Mouse (Mus musculus) forebrain, embryonic 12.5 days (tissue): ENCODE measurements around the gene Tnks2. TPM values are rescaled to one million over a fixed set of nuclear protein-coding genes. Genes with fewer than 3 reads are reported as not detected.

Experiments
- ATAC-seq: fragments of 200-750 bp; cut with Nextera tagmentation; 2 replicates; pipeline ENCODE4 v1.8.0; 2017; ENCODE audit warnings: moderate TSS enrichment; ENCODE audit not compliant: low FRiP score
- H3K27ac ChIP-seq: fragments of 300-500 bp; sonication (generic); 2 replicates; pipeline ENCODE4 v1.5.1; 2016; ENCODE audit warnings: mild to moderate bottlenecking
- H3K27me3 ChIP-seq: fragments of 300-500 bp; sonication (generic); 2 replicates; pipeline ENCODE4 v1.6.1; 2016; ENCODE audit warnings: mild to moderate bottlenecking
- H3K36me3 ChIP-seq: fragments of 300-500 bp; sonication (generic); replicated peaks from 2 replicates; pipeline ENCODE4 v1.6.1; 2016; ENCODE audit warnings: mild to moderate bottlenecking
- H3K4me1 ChIP-seq: fragments of 300-500 bp; sonication (generic); 2 replicates; pipeline ENCODE4 v1.6.1; 2016
- H3K4me2 ChIP-seq: fragments of 300-500 bp; sonication (generic); 2 replicates; pipeline ENCODE4 v1.6.1; 2016; ENCODE audit warnings: mild to moderate bottlenecking, moderate library complexity
- H3K4me3 ChIP-seq: fragments of 300-500 bp; sonication (generic); replicated peaks from 2 replicates; pipeline ENCODE4 v1.5.1; 2016; ENCODE audit warnings: mild to moderate bottlenecking
- H3K9ac ChIP-seq: fragments of 300-500 bp; sonication (generic); 2 replicates; pipeline ENCODE4 v1.6.1; 2016; ENCODE audit warnings: mild to moderate bottlenecking
- H3K9me3 ChIP-seq: fragments of 300-500 bp; sonication (generic); 2 replicates; pipeline ENCODE4 v1.6.1; 2016
- WGBS: fragments of 180-500 bp; shearing (Covaris S2); methylation state at CpG from one replicate; pipeline ENCODE4 v1.1.7; 2016; 5-methylcytosine and 5-hydroxymethylcytosine counted together
- polyA plus RNA-seq: library from polyadenylated mRNA; unstranded; fragments of >200 nt; fragmentation: Nextera tagmentation; extraction: Ambion mirVana; gene quantifications from 2 replicates; pipeline ENCODE4 v1.2.1, GENCODE M21; 2016

Tnks2 gene
- polyA plus RNA-seq = 76.3 and 78.2 TPM in 2 replicates

DNA sequence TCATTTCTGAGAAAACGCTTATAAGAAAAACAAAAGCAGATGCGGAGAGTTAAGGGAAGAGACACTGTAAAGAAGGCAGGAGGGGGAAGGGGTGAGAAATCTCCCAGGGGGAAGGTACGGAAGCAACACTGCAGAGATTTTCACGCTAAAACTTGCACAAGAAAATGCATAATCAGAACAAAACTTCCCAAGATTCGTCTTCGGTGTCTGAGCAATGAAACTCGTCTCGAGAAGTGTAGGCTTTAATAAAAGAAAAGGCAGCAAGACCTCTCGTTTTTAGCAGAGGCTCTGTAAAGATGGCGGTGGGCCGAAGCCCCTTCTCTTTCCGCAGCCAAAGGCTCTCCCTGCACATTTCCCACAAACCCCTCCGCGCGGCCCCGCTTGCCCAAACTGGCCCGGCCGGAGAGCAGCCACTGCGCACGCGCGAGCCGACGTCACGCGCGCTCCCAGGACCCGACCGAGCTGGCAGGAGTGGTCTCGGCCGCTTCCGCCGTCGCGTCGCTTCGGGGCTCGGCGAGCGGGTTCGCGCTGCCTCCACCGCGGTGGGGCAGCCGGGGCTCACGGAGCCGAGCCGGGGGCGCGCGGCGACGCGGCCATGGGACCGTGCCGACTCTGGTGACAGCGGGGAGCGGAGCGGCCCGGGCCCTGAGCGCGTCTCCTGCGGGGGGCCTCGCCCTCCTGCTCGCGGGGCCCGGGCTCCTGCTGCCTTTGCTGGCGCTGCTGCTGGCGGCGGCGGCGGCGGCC is at the start of gene Tnks2:
Gene Tnks2 (plus strand): TSS at position 445 of the 744 bp plus-strand sequence.
- peaks cover 6% of the 10 kb centered on the region; the same call in 1 of the 2 replicates for H3K36me3 ChIP-seq
- 0% methylated on average over 72 of the region's 73 CpGs for WGBS
- no peaks in the 10 kb centered on the region for H3K9me3 ChIP-seq
- H3K27me3 ChIP-seq = no peaks in the 10 kb centered on the region
- peaks cover 17% of the 10 kb centered on the region for H3K4me1 ChIP-seq
- peak; percentile 96 for ATAC-seq
- H3K4me3 ChIP-seq = peak within 1 kb of the TSS; percentile 98
- peak within 1 kb of the TSS; percentile 98 for H3K27ac ChIP-seq
- H3K4me2 ChIP-seq = peak within 1 kb of the TSS; percentile 82
- peak within 1 kb of the TSS; percentile 99 for H3K9ac ChIP-seq

DNA sequence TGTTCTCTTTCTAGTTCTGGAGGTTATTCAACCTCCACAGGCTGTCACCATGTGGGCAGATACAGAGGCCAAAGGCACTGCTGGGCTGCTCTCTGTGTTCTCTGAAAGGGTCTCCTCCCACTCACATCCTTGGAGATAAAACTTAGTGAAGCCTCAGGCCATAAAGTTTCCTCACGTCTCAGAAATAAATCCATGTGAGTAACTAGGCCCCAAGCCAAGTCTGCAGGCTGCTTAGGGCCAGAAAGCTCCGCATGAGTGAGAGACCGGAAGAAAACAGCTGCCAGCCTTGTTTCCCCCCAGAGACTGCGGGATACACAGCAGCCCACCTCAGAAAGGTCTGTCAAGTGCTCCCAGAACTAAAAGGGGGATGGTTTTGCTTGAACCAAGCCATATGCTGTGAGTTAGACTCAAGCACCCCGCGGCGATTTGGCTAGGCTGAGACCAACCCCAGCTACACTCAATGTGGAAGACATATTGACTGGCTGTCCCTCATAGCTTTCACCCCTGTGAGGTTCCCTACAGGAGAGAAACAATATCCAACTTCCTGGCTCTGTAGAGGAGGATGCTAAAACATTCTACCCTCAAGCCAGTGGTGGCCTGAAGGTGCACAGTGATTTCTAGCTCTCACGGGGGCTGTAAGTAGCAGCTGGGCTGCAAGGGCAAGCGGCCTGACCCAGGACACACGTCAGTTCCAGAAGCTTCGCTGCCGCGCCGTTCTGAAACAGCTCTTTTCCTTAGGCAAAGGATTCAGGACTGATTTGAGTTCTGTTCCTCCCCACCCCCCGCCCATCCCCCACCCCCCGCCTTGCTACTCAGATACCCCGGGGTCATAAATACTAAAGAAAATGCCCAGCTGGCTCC is 43.9 kb upstream of the Tnks2 start:
- no peak overlapping the region for H3K9ac ChIP-seq
- no peaks in the 10 kb centered on the region for H3K36me3 ChIP-seq
- no peak for ATAC-seq
- H3K9me3 ChIP-seq = no peaks in the 10 kb centered on the region
- no peaks in the 10 kb centered on the region for H3K4me1 ChIP-seq
- no peak overlapping the region for H3K4me3 ChIP-seq
- no peaks in the 10 kb centered on the region for H3K27me3 ChIP-seq
- H3K4me2 ChIP-seq = no peak overlapping the region
- 87% methylated on average over 17 of the region's 17 CpGs for WGBS
- no peak overlapping the region for H3K27ac ChIP-seq

DNA sequence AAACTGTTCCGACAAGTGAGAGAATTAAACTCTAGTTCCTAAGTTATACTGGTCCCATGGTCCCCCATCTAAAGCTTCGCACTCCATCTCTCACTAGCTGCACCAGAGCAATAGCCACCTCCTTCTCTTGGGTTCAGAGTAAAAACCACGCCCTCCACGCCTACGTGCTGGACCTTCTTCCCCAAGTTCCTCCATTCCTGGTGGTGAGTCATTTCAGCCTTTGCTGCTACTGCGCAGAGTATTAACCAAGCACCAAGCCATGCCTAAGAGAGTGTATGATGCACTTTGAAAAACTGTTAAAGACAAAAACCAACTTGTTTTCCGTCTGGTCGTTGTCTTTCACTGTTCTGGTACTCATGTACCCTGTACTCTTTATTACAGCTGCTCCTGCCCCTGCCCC is 41.4 kb upstream of the Tnks2 start:
- Histone ChIP-seq H3K9ac (no peak overlapping the region), H3K27me3 (no peaks in the 10 kb centered on the region), H3K27ac (no peak overlapping the region), H3K4me1 (no peaks in the 10 kb centered on the region), H3K9me3 (no peaks in the 10 kb centered on the region), H3K4me3 (no peak overlapping the region), H3K36me3 (no peaks in the 10 kb centered on the region), H3K4me2 (no peak overlapping the region)
- ATAC-seq = no peak
- 93% methylated on average over 8 of the region's 8 CpGs for WGBS

DNA sequence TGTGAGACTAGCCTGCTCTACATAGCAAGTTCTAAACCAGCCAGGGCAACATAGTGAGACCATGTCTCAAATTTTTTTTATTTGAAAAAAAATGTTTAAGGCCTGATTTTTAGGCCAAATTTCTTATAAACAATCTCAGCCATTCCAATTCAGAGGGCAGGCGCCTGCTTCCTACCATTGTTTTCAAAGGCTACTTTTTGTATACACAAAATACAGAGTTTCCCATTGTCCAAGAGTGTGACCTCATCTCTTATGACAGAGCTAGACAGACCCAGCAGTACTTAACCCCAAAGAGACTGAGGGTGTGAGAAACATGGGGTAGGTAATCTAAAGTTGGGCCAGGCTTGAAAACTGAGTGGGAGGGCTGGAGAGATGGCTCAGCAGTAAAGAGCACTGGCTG is 40.6 kb upstream of the Tnks2 start:
- H3K4me3 ChIP-seq = no peak overlapping the region
- no peak for ATAC-seq
- no peak overlapping the region for H3K27ac ChIP-seq
- no peaks in the 10 kb centered on the region for H3K4me1 ChIP-seq
- no peak overlapping the region for H3K4me2 ChIP-seq
- no peak overlapping the region for H3K9ac ChIP-seq
- WGBS = 67% methylated on average over 1 of the region's 1 CpGs
- H3K27me3 ChIP-seq = no peaks in the 10 kb centered on the region
- no peaks in the 10 kb centered on the region for H3K9me3 ChIP-seq
- H3K36me3 ChIP-seq = no peaks in the 10 kb centered on the region

DNA sequence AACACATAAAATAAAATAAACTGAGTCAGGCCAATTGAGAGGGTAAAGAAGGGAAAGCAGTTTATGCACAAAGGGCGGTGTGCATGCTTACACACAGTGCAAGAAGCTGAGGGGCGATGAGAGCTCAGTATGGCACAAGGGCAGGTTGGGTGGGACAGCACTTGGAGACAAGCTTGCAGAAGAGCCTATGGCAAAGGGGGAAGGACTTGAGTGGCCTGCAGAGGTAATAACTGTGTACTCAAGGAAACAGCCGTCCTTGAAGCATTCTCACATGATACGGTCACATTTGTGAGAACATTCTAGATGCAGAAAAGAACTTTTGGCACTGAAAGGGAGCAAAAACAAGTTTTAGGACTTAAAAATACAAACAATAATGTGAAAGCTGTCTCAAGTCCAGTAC is 40.0 kb upstream of the Tnks2 start:
- no peak for ATAC-seq
- no peak overlapping the region for H3K4me2 ChIP-seq
- H3K36me3 ChIP-seq = no peaks in the 10 kb centered on the region
- no peak overlapping the region for H3K4me3 ChIP-seq
- 94% methylated on average over 4 of the region's 4 CpGs for WGBS
- no peaks in the 10 kb centered on the region for H3K9me3 ChIP-seq
- H3K27ac ChIP-seq = no peak overlapping the region
- no peak overlapping the region for H3K9ac ChIP-seq
- no peaks in the 10 kb centered on the region for H3K27me3 ChIP-seq
- H3K4me1 ChIP-seq = no peaks in the 10 kb centered on the region

DNA sequence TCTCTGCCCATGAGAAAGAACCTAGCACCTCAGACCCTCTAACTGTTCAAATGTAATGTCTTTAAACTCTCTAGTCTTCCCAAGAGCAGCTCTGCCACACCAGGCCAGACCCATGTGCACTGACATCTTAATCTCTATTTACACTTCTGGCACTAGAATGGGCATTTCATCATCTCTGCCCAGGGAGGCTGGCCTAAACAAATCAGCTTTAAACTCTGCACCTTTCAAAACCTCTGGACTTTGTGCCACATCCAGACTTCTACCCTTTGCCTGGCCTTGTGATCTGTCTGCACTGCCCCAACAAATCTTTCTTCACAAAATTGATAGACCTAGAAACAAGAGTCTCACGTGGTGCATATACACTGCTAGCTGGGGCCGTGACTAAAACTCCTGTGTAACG is 38.8 kb upstream of the Tnks2 start:
- Histone ChIP-seq H3K36me3 (no peaks in the 10 kb centered on the region), H3K27me3 (no peaks in the 10 kb centered on the region), H3K4me3 (no peak overlapping the region), H3K9me3 (no peaks in the 10 kb centered on the region), H3K4me2 (no peak overlapping the region), H3K9ac (no peak overlapping the region), H3K27ac (no peak overlapping the region), H3K4me1 (no peaks in the 10 kb centered on the region)
- no peak for ATAC-seq
- WGBS = 90% methylated on average over 3 of the region's 3 CpGs

DNA sequence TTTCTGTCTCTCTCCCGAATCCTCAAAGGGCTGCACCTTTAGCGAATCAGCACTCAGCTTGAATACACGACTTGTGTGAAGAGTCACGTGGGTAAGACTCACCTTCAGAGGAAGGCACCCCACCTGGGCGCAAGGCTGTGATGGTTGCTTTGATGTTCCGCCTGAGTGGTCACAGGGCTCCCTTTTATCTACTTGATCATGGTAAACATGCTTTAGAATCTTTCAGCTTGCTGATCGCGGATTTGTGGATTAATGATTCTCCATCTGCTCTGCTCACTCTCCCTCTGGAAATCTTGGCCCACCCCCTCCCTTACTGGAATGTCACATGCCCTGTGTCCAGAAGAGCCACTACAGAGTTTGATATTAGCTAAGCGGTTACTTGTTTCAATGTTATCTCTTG is 37.1 kb upstream of the Tnks2 start:
- ATAC-seq = no peak
- Histone ChIP-seq H3K4me3 (no peak overlapping the region), H3K27me3 (no peaks in the 10 kb centered on the region), H3K27ac (no peak overlapping the region), H3K4me2 (no peak overlapping the region), H3K9me3 (no peaks in the 10 kb centered on the region), H3K36me3 (no peaks in the 10 kb centered on the region), H3K9ac (no peak overlapping the region), H3K4me1 (no peaks in the 10 kb centered on the region)
- WGBS = 73% methylated on average over 9 of the region's 9 CpGs

DNA sequence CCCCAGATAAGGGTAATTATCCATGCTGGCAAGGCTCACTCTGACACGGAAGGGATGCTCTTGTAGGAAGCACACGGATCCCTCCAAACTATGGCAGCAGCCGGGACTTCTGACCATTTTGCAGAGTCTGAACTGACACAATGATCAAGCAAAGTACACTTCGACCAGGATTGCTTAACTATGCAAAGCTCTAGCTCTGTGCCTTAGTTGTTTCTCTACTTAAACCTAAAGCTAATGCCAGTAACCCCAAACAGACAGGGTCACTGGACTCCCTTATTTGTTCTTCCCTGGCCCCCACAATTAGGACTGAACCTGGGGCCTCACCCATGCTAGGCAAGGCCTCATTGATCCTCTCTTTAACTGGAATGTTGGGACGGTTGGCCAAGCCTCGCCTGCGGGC is 33.7 kb upstream of the Tnks2 start:
- Histone ChIP-seq H3K9me3 (no peaks in the 10 kb centered on the region), H3K4me2 (no peak overlapping the region), H3K9ac (no peak overlapping the region), H3K4me1 (no peaks in the 10 kb centered on the region), H3K36me3 (no peaks in the 10 kb centered on the region), H3K27me3 (no peaks in the 10 kb centered on the region), H3K27ac (no peak overlapping the region), H3K4me3 (no peak overlapping the region)
- ATAC-seq = no peak
- WGBS = 90% methylated on average over 7 of the region's 7 CpGs

DNA sequence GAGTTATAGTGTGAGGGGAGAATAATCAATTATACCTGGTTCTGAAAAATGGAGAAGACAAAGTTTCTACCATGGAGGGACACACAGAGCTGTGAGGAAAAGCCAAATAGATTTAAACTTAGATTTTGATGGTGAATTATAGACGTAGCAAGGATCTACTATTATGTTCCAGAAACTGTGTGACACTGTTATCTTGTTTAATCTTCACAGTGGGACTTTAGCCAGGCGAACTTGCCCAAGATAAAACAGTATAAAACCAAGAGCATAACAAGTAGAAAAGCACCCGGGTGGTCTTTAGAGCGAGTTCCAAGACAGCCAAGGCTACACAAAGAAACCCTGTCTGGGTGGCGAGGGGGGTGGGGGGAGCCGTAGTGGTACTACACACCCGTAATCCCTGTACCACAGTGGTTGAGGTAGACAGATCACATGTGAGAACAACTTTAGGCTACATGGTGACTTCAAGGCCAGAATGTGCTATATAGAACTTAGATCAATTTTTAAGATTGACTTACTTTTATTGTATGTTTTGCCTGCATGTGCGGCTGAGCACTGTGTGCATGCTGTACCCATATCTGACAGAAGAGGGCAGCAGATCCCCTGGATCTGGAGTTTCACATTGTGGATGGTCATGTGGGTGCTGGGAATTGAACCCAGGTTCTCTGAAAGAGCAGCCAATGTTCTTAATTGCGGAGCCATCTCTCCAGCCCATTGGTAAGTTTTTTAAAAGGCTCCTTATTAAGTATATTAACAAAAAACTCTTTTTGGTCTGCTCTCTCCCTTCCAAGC is 32.0 kb upstream of the Tnks2 start:
- H3K27me3 ChIP-seq = no peaks in the 10 kb centered on the region
- H3K9me3 ChIP-seq = no peaks in the 10 kb centered on the region
- 72% methylated on average over 9 of the region's 9 CpGs for WGBS
- no peaks in the 10 kb centered on the region for H3K4me1 ChIP-seq
- no peak for ATAC-seq
- H3K27ac ChIP-seq = no peak overlapping the region
- no peaks in the 10 kb centered on the region for H3K36me3 ChIP-seq
- no peak overlapping the region for H3K9ac ChIP-seq
- H3K4me2 ChIP-seq = no peak overlapping the region
- H3K4me3 ChIP-seq = no peak overlapping the region

DNA sequence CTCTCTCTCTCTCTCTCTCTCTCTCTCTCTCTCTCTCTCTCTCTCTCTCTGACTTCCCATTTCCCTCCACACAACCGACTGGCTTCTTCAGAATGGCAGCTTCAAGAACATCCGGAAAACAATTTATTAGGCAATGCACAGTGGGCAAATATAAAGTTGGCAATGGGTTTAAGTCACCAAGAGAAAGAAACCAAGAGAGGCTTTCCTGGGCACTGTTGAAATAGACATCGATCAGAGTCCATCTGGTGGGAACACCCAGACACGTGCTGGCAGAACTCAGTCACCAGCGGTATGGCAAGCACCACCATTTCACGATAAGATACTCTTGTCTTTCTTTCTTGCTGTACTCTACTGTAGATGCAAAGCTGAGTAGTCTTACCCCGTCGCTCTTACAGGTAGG is 30.6 kb upstream of the Tnks2 start:
- H3K4me3 ChIP-seq = no peak overlapping the region
- no peak overlapping the region for H3K9ac ChIP-seq
- H3K27ac ChIP-seq = no peak overlapping the region
- ATAC-seq = no peak
- no peaks in the 10 kb centered on the region for H3K4me1 ChIP-seq
- no peak overlapping the region for H3K4me2 ChIP-seq
- 94% methylated on average over 8 of the region's 8 CpGs for WGBS
- H3K27me3 ChIP-seq = no peaks in the 10 kb centered on the region
- no peaks in the 10 kb centered on the region for H3K36me3 ChIP-seq
- no peaks in the 10 kb centered on the region for H3K9me3 ChIP-seq

DNA sequence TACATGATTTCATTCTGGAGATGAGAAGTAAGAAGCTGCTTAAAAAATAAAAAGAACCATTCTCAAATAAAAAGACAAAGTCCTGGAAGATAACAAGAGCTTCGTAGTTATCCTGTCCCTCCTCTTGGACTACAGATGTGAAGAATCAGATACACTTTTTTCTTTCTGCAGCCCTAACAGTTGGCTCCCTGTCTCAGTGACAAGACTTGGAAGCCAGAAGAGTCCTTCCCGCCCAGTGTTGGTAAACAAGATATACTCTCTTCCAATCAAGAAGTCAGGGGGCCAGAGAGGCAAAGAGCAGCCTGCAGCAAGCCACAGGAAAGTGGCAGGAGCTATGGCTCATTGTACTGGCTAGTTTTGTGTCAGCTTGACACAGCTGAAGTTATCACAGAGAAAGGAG is 27.2 kb upstream of the Tnks2 start:
- Histone ChIP-seq H3K4me2 (no peak overlapping the region), H3K36me3 (no peaks in the 10 kb centered on the region), H3K27me3 (no peaks in the 10 kb centered on the region), H3K4me1 (no peaks in the 10 kb centered on the region), H3K4me3 (no peak overlapping the region), H3K27ac (no peak overlapping the region), H3K9me3 (no peaks in the 10 kb centered on the region), H3K9ac (no peak overlapping the region)
- ATAC-seq = no peak
- WGBS = 88% methylated on average over 2 of the region's 2 CpGs

DNA sequence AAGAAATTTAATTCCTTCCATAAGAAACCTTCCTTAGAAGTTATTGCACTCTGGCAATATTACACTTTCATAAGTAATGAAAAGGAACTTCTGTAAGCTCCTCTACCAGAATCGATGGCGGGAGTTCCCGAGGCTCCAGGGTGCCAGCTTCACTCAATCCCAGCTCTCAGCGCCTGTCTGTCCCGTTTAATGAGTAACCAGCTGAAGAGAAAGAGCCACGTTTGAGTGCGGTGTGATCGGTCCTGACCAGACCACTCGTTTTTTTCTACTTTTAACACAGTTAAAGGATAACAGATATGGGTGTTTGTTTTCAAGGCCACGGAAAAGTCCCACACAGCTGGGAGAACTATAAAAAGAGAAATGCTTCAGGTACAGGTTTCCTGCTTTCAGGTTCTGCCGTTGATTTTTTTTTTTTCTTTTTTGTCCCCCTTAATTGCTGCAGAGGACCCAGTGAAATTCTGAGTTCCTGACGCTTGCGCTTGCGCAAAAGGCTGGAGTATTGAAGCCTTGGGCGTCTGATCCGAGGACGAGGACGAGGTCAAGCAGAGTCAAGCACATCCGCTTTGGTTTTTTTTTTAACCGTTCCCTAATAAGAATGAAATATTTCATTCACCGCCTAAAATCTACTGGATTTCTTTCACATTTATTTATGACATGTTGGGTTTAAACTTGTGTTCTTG is 25.5 kb upstream of the Tnks2 start:
- 68% methylated on average over 21 of the region's 21 CpGs for WGBS
- no peak for ATAC-seq
- Histone ChIP-seq H3K27me3 (no peaks in the 10 kb centered on the region), H3K36me3 (no peaks in the 10 kb centered on the region), H3K4me1 (no peaks in the 10 kb centered on the region), H3K4me3 (no peak overlapping the region), H3K9me3 (no peaks in the 10 kb centered on the region), H3K4me2 (no peak overlapping the region), H3K27ac (no peak overlapping the region), H3K9ac (no peak overlapping the region)
